20 mouse cellular contexts compared by ENCODE assay signal in the genomic region with DNA sequence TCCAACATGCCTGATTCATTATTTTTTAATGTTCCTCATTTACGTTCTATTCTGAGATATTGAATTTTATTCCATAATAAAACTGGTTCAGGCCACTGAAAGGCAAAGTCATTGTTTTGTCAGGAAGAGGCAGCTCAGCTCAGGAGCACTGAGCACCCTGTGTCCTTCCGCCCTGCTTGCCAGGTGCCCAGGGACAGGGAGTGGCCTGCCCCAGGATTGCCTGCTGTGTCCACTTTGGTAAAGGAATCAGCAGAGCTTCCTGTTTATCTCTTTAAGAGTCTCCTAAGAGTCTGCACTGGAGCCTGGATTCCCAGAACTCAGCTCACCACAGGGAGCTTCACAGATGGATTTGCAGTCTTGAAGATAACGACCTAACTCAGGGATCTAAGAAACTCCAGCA. TPM values are rescaled to one million over a fixed set of nuclear protein-coding genes. Genes with fewer than 3 reads are reported as not detected.
DNase-seq lines count a peak whose midpoint lies in the region; ATAC-seq lines count a peak whose summit lies in the region.
"Had no signal": no experiment of that assay in that cellular context is flagged by ENCODE, and none has a peak within 500 bp of the region (broad histone marks: within the 10 kb centered on the region; RNA-seq: fewer than 3 reads in every experiment).

No protein-coding gene starts in this region.

- H3K4me1 ChIP-seq in kidney, embryonic 14.5 days (ENCODE audit: control insufficient read depth, insufficient read depth, low read length), result no peaks in the 10 kb centered on the region
- no peaks in the 10 kb centered on the region for H3K4me1 ChIP-seq in midbrain, embryonic 15.5 days
- H3K4me1 ChIP-seq: embryonic facial prominence, embryonic 12.5 days; forebrain, embryonic 15.5 days; limb, embryonic 10.5 days; midbrain, embryonic 10.5 days; neural tube, embryonic 12.5 days; stomach, embryonic 15.5 days had no signal

- no peaks in the 10 kb centered on the region for H3K27me3 ChIP-seq in kidney, embryonic 14.5 days (ENCODE audit: control insufficient read depth, insufficient read depth, low read length)
- H3K27me3 ChIP-seq in midbrain, embryonic 15.5 days (replicated peaks), result no peaks in the 10 kb centered on the region
- H3K27me3 ChIP-seq: embryonic facial prominence, embryonic 12.5 days; forebrain, embryonic 15.5 days; neural tube, embryonic 12.5 days; stomach, embryonic 15.5 days had no signal

- H3K36me3 ChIP-seq in kidney, embryonic 14.5 days (ENCODE audit: control insufficient read depth, insufficient read depth, low read length), result no peaks in the 10 kb centered on the region
- H3K36me3 ChIP-seq in midbrain, embryonic 15.5 days (replicated peaks), result no peaks in the 10 kb centered on the region
- H3K36me3 ChIP-seq: embryonic facial prominence, embryonic 12.5 days; forebrain, embryonic 15.5 days; limb, embryonic 10.5 days; midbrain, embryonic 10.5 days; neural tube, embryonic 12.5 days; stomach, embryonic 15.5 days had no signal

- no peak overlapping the region for H3K27ac ChIP-seq in kidney, embryonic 14.5 days (ENCODE audit: low read depth, low read length)
- no peak overlapping the region for H3K27ac ChIP-seq in midbrain, embryonic 15.5 days
- H3K27ac ChIP-seq: embryonic facial prominence, embryonic 12.5 days; forebrain, embryonic 15.5 days; hindbrain, postnatal 0 days; limb, embryonic 10.5 days; midbrain, embryonic 10.5 days; neural tube, embryonic 12.5 days; stomach, embryonic 15.5 days had no signal

- H3K4me3 ChIP-seq in kidney, embryonic 14.5 days (ENCODE audit: low read length), result no peak overlapping the region
- H3K4me3 ChIP-seq in midbrain, embryonic 15.5 days, result no peak overlapping the region
- H3K4me3 ChIP-seq: embryonic facial prominence, embryonic 12.5 days; forebrain, embryonic 15.5 days; limb, embryonic 10.5 days; midbrain, embryonic 10.5 days; neural tube, embryonic 12.5 days; stomach, embryonic 15.5 days had no signal

- DNase-seq in adrenal gland, postnatal 14 days, result peak; percentile 11
- DNase-seq in adrenal gland, postnatal 25 days, result no peak
- peak; percentile 24 for DNase-seq in kidney, adult 11 months
- DNase-seq in lung, postnatal 25 days (ENCODE audit: low spot score), result peak; percentile 10
- DNase-seq in lung, postnatal 4 days, result no peak
- DNase-seq: adrenal gland, adult 8-10 months; cerebellum, adult 9-10 months; lung, embryonic 14.5 days; spleen, adult 18-20 months had no signal

- no peak for ATAC-seq in kidney, embryonic 14.5 days (ENCODE audit: low FRiP score, low TSS enrichment)
- ATAC-seq in midbrain, embryonic 15.5 days (replicated peaks), result no peak
- ATAC-seq in megakaryocyte-erythroid progenitor cell, adult 5-6 weeks (replicated peaks; ENCODE audit: low FRiP score, low TSS enrichment, poor library complexity, severe bottlenecking), result no peak
- ATAC-seq: forebrain, embryonic 15.5 days; hindbrain, postnatal 0 days had no signal

- no peaks in the 10 kb centered on the region for H3K9me3 ChIP-seq in kidney, embryonic 14.5 days (ENCODE audit: control insufficient read depth, low read length)
- H3K9me3 ChIP-seq in midbrain, embryonic 15.5 days, result no peaks in the 10 kb centered on the region
- H3K9me3 ChIP-seq: embryonic facial prominence, embryonic 12.5 days; forebrain, embryonic 15.5 days; limb, embryonic 10.5 days; midbrain, embryonic 10.5 days; neural tube, embryonic 12.5 days; stomach, embryonic 15.5 days had no signal

- no peak overlapping the region for H3K4me2 ChIP-seq in kidney, embryonic 14.5 days (replicated peaks; ENCODE audit: low read depth, low read length)
- no peak overlapping the region for H3K4me2 ChIP-seq in midbrain, embryonic 15.5 days
- H3K4me2 ChIP-seq: embryonic facial prominence, embryonic 12.5 days; forebrain, embryonic 15.5 days; liver, embryonic 11.5 days; lung, embryonic 14.5 days; neural tube, embryonic 12.5 days; stomach, embryonic 15.5 days had no signal

- H3K9ac ChIP-seq in kidney, embryonic 14.5 days (ENCODE audit: low read depth, low read length), result no peak overlapping the region
- H3K9ac ChIP-seq in midbrain, embryonic 15.5 days, result no peak overlapping the region
- H3K9ac ChIP-seq: embryonic facial prominence, embryonic 12.5 days; forebrain, embryonic 15.5 days; lung, embryonic 14.5 days; neural tube, embryonic 12.5 days; stomach, embryonic 15.5 days had no signal

- 52% methylated on average over 3 of the region's 3 CpGs for WGBS in kidney, embryonic 14.5 days
- 52% methylated on average over 3 of the region's 3 CpGs for WGBS in midbrain, embryonic 15.5 days

RNA-seq across cellular contexts. Expression of a gene that starts 38.8 kb away (rescaled TPM):
- total RNA-seq in adrenal gland, postnatal 14 days (2021), result 49.1 and 49.2 TPM in 2 replicates
- 47.0 and 52.6 TPM in 2 replicates for total RNA-seq in adrenal gland, postnatal 25 days (2021)
- polyA plus RNA-seq in kidney, embryonic 14.5 days (2014; fragmentation: Nextera tagmentation; extraction: Ambion mirVana), result 14.9 and 26.9 TPM in 2 replicates
- 50.5 and 55.2 TPM in 2 replicates for polyA plus RNA-seq in midbrain, embryonic 15.5 days (2015; fragmentation: Nextera tagmentation; extraction: Ambion mirVana)
- total RNA-seq in megakaryocyte-erythroid progenitor cell, adult 5-6 weeks (2014; fragmentation: Nextera tagmentation), result 91.0 and 97.4 TPM in 2 replicates
- 96.9 and 106 TPM in 2 replicates for total RNA-seq in megakaryocyte-erythroid progenitor cell, adult 5-6 weeks (2017)

Comparison
In these comparisons a context has a peak if more than half of its experiments do, and no peak if none do; other contexts are left out.
1. DNase-seq: peak in adrenal gland, postnatal 14 days (single experiment), kidney, adult 11 months (single experiment) and lung, postnatal 25 days (single experiment); none in adrenal gland, postnatal 25 days (single experiment) and lung, postnatal 4 days (0 of 2).